Mouse (Mus musculus) Muller cell, postnatal 12 days (primary cell): ENCODE measurements around the gene Dctn2.
A peak's percentile ranks its signal among the peaks of the same experiment; 100 is the strongest.

ENCODE experiments used
- DNase-seq: peaks from one replicate; pipeline ENCODE4 v3.0.0-alpha.2; 2015; ENCODE audit errors: inconsistent ontology term

Gene Dctn2

GRCm38 (mm10) chr10:127266112-127267091 lies at the start of gene Dctn2:
TSS of gene Dctn2 (plus strand) at chr10:127266368.
- peak; percentile 96 for DNase-seq

GRCm38 (mm10) chr10:127216456-127216855 lies 49.7 kb upstream of the Dctn2 start:
- no peak for DNase-seq

- DNase-seq = no peak
These were observed 49.0 kb upstream of the Dctn2 start for GRCm38 (mm10) chr10:127217177-127217576.

GRCm38 (mm10) chr10:127218339-127218738 lies 47.8 kb upstream of the Dctn2 start:
- DNase-seq = no peak

- no peak for DNase-seq
These were observed 41.0 kb upstream of the Dctn2 start for GRCm38 (mm10) chr10:127225213-127225612.

GRCm38 (mm10) chr10:127225732-127226131 lies 40.4 kb upstream of the Dctn2 start:
- no peak for DNase-seq

- no peak for DNase-seq
These were observed 39.8 kb upstream of the Dctn2 start for GRCm38 (mm10) chr10:127226318-127226895.

GRCm38 (mm10) chr10:127227163-127227562 lies 39.0 kb upstream of the Dctn2 start:
- no peak for DNase-seq

GRCm38 (mm10) chr10:127228897-127229296 lies 37.3 kb upstream of the Dctn2 start:
- peak; percentile 22 for DNase-seq

GRCm38 (mm10) chr10:127230693-127231092 lies 35.5 kb upstream of the Dctn2 start:
- no peak for DNase-seq

- DNase-seq = no peak
These were observed 34.4 kb upstream of the Dctn2 start for GRCm38 (mm10) chr10:127231741-127232140.

- no peak for DNase-seq
These were observed 33.0 kb upstream of the Dctn2 start for GRCm38 (mm10) chr10:127233141-127233540.

- DNase-seq = no peak
These were observed 29.6 kb upstream of the Dctn2 start for GRCm38 (mm10) chr10:127236541-127236940.

- DNase-seq = no peak
These were observed 27.8 kb upstream of the Dctn2 start for GRCm38 (mm10) chr10:127238241-127238824.

GRCm38 (mm10) chr10:127250810-127251209 lies 15.4 kb upstream of the Dctn2 start:
- no peak for DNase-seq

GRCm38 (mm10) chr10:127255625-127256345 lies 10.4 kb upstream of the Dctn2 start:
- DNase-seq = peak; percentile 59

- no peak for DNase-seq
These were observed 8.4 kb upstream of the Dctn2 start for GRCm38 (mm10) chr10:127257790-127258189.

GRCm38 (mm10) chr10:127258489-127258888 lies 7.7 kb upstream of the Dctn2 start:
- DNase-seq = no peak

GRCm38 (mm10) chr10:127261706-127262547 lies 4.2 kb upstream of the Dctn2 start:
- no peak for DNase-seq

GRCm38 (mm10) chr10:127262548-127263398 lies 3.4 kb upstream of the Dctn2 start, which contains the start of gene Kif5a:
TSS of gene Kif5a (minus strand) at chr10:127263348.
- DNase-seq = peak; percentile 24
